Mouse (Mus musculus) small intestine, adult 2 months (tissue): ENCODE measurements around the gene Spsb2.

Source experiments
- CTCF ChIP-seq: fragments of 200-500 bp; IDR thresholded peaks from 2 replicates; pipeline ENCODE4 v1.5.1; 2012; ENCODE audit warnings: low read depth, mild to moderate bottlenecking, control low read depth, inconsistent platforms, low read length, moderate library complexity, mixed read lengths; ENCODE audit not compliant: insufficient replicate concordance, insufficient read length; ENCODE audit errors: extremely low read depth
- POLR2A ChIP-seq: fragments of 200-500 bp; IDR thresholded peaks from 2 replicates; pipeline ENCODE4 v1.6.1; 2012; ENCODE audit warnings: low read depth, mild to moderate bottlenecking, control low read depth, inconsistent platforms, low read length, moderate library complexity

DNA sequence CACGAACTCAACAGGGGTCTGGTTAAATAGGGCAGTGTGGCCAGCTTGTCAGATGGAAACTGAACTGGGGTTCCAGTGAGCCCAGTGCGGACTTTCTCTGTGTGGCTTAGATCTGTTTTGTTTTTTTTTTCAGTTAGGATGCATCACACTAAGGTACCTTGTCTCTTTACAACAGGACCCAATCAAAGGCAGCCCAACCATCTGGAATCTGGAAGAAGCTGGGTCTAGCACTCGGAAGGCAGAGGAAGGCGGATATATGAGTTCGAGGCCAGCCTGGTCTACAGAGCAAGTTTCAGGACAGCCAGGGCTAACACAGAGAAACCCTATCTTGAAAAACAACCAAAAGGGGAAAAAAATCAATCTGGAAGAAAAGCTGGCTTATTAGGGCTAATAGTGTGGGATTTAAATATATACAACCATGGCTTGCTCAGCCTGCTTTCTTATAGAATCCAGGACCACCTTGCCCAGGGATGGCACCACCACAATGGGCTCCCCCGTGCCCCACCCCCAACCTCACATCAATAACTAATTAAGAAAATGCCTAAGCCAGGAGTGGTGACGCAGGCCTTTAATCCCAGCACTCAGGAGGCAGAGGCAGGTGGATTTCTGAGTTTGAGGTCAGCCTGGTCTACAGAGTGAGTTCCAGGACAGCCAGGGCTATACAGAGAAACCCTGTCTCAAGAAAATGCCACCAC is 1.9 kb upstream of the Spsb2 start:
- TF ChIP-seq POLR2A (no peak), CTCF (no peak)
